Mouse (Mus musculus) spleen, adult 2 months (tissue): ENCODE data around the gene Smoc1.

Experiments used
- CTCF ChIP-seq: fragments of 200-500 bp; IDR thresholded peaks from 2 replicates; pipeline ENCODE4 v1.5.1; 2011; ENCODE audit warnings: mild to moderate bottlenecking, inconsistent platforms; ENCODE audit not compliant: insufficient read depth, insufficient read length, insufficient replicate concordance; ENCODE audit errors: extremely low read depth
- POLR2A ChIP-seq: fragments of 200-500 bp; IDR thresholded peaks from 2 replicates; pipeline ENCODE4 v1.6.1; 2011; ENCODE audit warnings: low read depth, low read length, inconsistent platforms

GRCm38 (mm10) chr12:81018516-81019279 lies 7.9 kb upstream of the Smoc1 start:
- TF ChIP-seq CTCF (no peak), POLR2A (no peak)
